Mouse (Mus musculus) left cerebral cortex, adult 9 months (tissue): ENCODE measurements at regions not wholly inside any gene's neighbourhood (a gene's known extent, or its start where the extent isn't known, plus 50 kb on each side); places are given as distances from the start of the nearest gene placed in this dataset.

Experiments
- DNase-seq, 2 experiments: peaks; one replicate each; pipeline ENCODE4 v3.0.0; 2022; ENCODE audit warnings: low spot score in 2 of 2

DNA sequence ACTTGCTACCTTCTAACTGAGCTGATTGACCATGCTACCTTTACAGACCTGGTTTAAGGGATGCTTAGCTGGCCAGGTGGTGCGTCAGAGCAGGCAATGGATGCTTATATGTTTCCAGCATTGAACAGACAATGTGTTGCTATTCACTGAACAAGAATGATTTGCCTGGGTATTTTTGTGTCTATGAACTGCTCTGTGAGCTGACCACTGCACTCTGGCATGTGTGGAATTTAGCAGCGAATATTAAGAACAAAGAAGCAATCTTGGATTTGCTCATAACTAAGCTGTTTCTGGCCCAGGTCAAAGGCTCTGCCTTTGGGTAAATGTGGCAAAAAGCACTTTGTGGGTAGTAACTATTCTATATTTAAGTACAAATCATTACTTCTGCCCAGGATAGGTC, 58.3 kb upstream of the Ccdc39 start:
- no peak for DNase-seq

DNA sequence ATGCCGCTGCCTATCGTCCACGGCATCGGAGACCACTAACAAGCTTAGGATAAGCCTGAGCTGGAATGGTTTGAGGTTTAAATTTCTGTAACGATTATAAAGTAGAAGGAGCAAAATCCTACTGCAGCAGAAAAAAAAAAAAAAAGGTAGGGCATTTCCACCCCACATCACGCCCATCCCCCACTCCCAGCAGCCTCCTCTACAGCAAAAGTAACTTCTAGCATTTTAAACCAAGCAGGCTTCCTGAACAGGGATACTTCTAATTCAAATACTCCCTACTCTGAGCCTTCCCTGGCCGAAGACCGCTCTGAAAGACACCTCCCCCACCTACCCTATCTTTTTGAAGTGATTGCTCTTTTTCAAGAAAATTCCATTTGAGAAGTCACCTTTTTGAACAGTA, 59.2 kb upstream of the Ccdc39 start:
- no peak for DNase-seq

GRCm38 (mm10) chr3:33903816-33904215, 59.7 kb upstream of the Ccdc39 start:
- DNase-seq: no peak

- DNase-seq: peak; percentile 3 to 23
Observed at GRCm38 (mm10) chr3:33904854-33905678, 61.0 kb upstream of the Ccdc39 start.

GRCm38 (mm10) chr3:33905679-33906007, 61.5 kb upstream of the Ccdc39 start:
- no peak for DNase-seq

DNA sequence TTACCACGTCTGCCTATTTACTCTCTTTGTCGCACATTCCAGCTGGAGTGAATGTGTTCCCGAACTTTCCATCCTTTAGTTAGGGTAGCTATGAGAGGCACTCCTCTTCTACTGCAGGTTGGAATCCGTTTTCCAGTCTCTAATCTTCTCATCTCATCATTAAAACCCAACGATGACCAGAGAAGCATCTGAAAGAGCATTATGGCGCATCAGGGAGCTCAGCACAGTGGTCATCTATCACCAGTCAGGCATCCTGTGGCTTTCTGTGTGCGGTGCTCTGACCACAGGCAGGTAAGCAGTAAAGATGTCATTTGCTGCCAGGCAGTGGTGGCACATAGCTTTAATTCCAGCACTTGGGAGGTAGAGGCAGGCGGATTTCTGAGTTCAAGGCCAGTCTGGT, 63.0 kb upstream of the Ccdc39 start:
- no peak for DNase-seq

DNA sequence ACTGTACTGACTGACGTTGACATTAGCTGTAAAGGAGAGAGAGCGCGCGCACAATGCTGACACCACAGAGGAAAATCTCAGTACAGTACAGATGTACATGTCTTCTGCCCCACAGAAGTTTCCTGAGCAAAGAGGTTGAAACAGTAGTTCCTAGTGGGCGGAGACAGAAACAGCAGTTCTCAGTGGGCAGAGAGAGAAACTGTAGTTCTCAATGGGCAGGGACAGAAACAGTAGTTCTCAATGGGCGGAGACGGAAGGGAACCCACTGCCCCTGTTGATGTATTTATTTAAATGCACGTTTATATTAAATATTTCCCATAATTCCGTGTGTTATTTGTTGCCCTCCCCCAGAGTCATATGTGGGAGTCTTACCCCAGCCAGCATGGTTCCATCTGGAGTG, 67.4 kb upstream of the Ccdc39 start:
- no peak for DNase-seq

DNA sequence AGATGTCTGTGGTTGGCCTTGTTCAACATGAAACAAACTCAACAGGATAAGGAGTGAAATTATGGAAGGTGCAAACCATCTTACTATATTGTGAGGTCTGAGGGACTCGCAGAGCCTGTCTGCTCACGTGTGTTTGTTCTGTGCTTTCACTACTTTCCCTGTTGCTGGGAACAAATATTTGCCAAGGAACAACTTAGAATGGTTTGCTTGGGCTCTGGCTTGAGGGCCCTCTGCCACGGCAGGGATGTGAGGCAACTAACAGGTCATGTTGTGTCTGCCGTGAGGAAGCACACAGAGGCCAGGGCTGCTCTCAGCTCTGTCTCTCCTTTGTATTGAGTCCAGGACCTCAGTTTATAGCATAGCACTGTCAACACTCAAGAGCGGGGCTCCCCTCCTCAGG, 69.4 kb upstream of the Ccdc39 start:
- no peak for DNase-seq

- no peak for DNase-seq
Observed at GRCm38 (mm10) chr3:33914386-33914785, 70.3 kb upstream of the Ccdc39 start.

GRCm38 (mm10) chr3:33915777-33916176, 71.7 kb upstream of the Ccdc39 start:
- DNase-seq: no peak

DNA sequence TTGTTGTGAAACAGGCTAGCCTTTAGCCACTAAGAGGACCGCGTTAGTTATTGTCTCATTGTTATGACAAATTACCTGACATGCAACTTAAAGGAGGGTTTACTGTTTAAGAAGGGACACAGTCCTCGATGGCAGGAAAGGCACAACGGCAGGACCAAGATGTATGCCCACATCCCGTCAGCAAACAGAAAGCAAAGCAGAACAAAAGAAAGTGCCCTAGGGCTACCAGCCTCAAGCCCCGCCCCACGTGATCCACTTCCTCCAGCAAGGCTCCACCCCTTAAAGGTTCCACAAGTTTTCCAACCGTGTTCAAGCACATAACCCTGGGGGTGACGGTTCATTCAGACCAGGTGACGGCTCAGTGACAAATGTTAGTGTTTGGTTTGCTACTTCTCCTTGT, 72.2 kb upstream of the Ccdc39 start:
- no peak for DNase-seq

DNA sequence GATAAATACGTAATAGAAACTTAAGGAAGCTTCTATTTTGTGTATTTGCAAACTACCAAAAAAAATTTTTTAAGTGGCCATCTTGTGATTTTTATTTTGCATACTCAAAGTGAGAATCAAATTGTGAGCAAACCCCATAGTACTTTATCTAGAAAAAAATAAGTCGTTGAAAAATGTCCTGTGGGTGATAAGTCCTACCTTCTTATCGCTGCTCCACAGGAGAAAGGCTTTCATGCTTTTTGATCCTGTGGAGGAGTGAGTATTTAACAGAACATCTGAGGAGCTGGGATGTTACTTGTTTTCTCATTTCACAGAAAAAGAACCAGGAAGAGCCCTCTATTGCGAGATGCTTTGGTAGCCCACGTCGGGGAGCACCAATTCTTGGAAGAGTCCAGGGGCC, 72.7 kb upstream of the Ccdc39 start:
- no peak for DNase-seq

DNA sequence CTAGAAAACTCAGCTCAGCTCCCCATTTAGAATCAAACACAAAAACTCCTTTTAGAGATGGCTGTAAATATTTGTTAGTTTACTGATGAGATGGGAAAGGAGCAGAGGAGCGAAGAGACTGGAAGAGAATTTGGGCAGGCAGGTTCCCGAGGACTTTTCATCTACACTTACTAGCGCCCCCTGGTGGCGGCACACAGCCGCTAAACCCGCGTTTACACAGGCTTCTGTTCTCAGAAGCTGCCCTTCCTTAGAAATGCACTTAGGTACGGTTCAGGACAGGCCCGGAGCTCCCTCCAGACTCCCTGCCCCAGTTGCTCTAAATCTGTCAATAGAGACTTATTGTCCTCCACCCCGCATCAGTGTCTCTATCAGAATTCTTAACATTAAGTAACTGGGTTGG, 74.7 kb upstream of the Ccdc39 start:
- DNase-seq: peak; percentile 5 to 82

GRCm38 (mm10) chr3:33925072-33925471, 81.0 kb upstream of the Ccdc39 start:
- DNase-seq: no peak

GRCm38 (mm10) chr3:33955064-33955463, 64.7 kb upstream of the Fxr1 start:
- DNase-seq: no peak

DNA sequence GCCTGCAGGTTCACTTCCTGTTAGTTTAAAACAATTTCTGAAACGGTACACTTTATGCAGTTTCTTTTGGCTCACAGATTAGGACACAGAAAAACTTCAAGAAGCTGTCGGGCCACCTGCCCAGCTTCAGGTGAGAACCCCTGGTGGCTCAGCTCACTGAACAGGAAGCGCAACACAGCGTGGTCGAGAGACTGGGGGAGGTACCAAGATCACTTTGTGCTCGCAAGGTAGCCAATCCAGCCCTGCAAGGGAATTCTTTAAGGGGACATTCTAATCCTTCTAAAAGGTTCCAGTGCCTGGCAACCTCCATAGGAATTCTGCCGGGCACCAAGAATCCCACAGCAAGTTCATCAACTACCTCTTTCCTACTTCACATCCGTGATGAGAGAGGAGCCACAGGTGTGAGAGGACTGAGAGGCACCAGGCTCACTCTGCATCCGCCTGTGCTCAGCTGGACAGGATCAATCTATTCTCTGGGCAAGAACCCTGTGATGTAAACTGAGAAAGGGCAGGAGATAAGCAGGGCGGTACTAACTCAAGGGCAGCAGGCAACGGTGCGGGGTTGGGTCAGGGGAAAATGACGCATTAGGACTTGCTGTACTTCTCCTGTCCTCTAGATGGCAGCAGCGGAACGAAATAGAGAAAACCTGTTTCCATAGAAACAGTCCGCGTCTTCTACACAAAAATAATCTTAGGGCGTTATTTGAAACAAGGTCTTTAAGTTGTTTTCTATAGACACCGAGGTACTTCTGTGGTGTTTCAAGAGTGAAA, 63.7 kb upstream of the Fxr1 start:
- peak; percentile 8 to 77 for DNase-seq

GRCm38 (mm10) chr3:33956625-33957023, 63.1 kb upstream of the Fxr1 start:
- no peak for DNase-seq

DNA sequence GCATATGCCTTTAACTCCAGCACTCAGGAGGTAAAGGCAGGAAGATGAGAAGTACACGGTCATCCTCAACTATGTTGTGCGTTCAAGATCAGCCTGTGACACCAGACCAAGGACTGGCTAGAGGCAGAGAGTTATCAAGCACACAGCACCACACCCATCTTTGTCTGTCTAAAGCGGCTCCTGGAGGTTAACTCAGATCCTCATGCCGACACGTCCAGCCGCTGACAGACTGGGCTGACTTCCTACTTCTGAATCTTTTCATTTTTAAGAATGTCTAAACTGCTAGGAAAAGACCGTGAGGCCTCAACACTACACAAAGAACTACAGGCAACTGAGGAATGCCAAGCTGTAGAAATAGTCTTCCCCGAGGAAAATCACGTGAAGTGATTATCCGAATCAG, 62.1 kb upstream of the Fxr1 start:
- no peak for DNase-seq

DNA sequence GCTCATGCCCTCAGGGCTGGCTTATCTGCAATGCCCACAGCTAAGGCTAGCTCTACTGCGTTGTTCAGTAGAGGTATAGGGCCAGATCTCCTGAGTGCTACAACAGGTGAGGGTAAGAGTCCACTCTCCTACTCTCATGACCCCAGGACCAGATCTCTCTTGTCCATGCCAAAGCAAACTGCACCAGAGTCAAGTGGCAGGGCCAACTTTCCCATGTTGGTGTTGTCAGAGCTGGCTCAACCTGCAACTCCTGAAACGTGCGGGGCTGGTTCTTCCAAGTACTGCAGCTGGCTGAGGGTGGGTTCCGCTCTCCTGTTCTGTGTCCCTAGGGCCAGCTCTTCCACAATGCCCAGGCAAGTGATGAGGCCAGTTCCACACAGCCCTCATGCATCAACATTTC, 61.5 kb upstream of the Fxr1 start:
- DNase-seq: no peak

DNA sequence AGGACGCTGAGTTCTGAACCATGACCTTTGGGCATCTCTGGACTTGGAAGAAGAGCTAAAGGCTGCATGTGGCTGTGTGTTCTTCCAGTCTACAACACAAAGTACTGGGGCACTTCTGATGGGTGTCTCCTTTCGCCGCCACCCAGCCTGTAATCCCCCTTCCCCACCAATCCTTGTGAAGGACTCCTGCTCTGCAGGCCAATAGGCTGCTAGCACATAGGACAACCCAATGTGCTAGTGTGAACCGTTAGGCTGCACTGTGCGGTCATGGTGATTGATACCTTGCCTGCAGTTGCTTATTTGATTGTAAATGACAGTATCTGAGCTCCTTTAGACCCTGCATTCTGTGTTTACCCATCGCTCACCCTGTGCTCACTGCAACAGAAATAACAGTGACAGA, 59.5 kb upstream of the Fxr1 start:
- DNase-seq: no peak

DNA sequence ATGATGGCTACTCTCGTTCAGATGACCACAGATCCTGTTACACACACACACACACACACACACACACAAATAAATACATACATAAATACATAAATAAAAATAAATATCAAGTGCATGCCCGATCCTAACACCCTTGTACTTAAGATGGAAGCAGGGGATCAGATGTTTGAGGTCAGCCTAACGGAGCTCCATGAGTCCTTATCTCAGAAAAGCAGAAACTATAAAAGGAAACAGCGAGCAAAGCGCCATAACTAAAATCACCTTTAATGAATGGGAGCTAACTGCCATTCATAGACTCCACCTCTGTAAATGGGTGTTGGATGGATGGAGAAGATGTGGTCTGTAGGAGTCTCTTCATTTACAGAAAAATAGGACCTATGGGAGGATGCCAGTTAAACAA, 56.8 kb upstream of the Fxr1 start:
- DNase-seq: no peak

DNA sequence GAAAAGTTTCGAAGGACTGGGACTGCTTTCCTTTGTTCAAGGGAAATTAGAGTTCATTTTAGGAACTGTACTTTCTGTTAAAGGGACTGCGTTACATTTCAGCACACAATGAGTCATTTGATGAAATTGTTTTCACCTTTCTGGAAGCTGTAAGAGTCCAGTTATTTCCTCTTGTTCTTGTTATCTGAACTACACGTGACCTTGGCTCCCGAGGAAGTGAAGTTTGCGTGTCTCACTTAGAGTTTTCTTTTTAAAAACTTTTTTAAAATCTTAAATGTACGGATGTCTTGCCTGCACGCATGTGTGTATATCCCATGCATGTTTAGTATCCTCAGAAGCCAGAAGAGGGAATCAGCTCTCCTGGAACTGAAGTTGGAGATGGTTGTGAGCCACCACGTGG, 52.6 kb upstream of the Fxr1 start:
- no peak for DNase-seq
